Mouse (Mus musculus) olfactory bulb, adult 2 months (tissue): Measurements from ENCODE around the gene Evc2. TPM values are rescaled to one million over a fixed set of nuclear protein-coding genes. Genes with fewer than 3 reads are reported as not detected.

Experiments used
- H3K27ac ChIP-seq: fragments of 200-500 bp; 2 replicates; pipeline ENCODE4 v1.5.1; 2012; ENCODE audit warnings: low read depth, low read length; ENCODE audit not compliant: insufficient read depth
- H3K4me1 ChIP-seq: fragments of 200-500 bp; 2 replicates; pipeline ENCODE4 v1.6.1; 2012; ENCODE audit warnings: low read length; ENCODE audit not compliant: control insufficient read depth, insufficient read depth
- H3K4me3 ChIP-seq: fragments of 200-500 bp; 2 replicates; pipeline ENCODE4 v1.5.1; 2012; ENCODE audit warnings: mild to moderate bottlenecking, low read depth, low read length, moderate library complexity; ENCODE audit not compliant: insufficient read depth
- CTCF ChIP-seq: fragments of 200-500 bp; IDR thresholded peaks from 2 replicates; pipeline ENCODE4 v1.5.1; 2012; ENCODE audit warnings: low read depth, mild to moderate bottlenecking, low read length, moderate library complexity; ENCODE audit not compliant: insufficient read depth
- POLR2A ChIP-seq: fragments of 200-500 bp; IDR thresholded peaks from 2 replicates; pipeline ENCODE4 v1.6.1; 2012; ENCODE audit warnings: mild to moderate bottlenecking, low read depth, low read length, moderate library complexity; ENCODE audit not compliant: insufficient read depth
- WGBS: fragments of 180-500 bp; shearing (Covaris S2); methylation state at CpG from one replicate; pipeline ENCODE4 v1.1.7; 2018; 5-methylcytosine and 5-hydroxymethylcytosine counted together
- polyA plus RNA-seq: library from polyadenylated mRNA; stranded (reverse); fragments of >200 nt; gene quantifications from 2 replicates; pipeline ENCODE4 v1.2.4, GENCODE M21; 2012; ENCODE audit warnings: low replicate concordance; ENCODE audit not compliant: missing spikeins, insufficient read depth, insufficient read length

The Evc2 gene
- polyA plus RNA-seq, 1 experiment = not detected

DNA sequence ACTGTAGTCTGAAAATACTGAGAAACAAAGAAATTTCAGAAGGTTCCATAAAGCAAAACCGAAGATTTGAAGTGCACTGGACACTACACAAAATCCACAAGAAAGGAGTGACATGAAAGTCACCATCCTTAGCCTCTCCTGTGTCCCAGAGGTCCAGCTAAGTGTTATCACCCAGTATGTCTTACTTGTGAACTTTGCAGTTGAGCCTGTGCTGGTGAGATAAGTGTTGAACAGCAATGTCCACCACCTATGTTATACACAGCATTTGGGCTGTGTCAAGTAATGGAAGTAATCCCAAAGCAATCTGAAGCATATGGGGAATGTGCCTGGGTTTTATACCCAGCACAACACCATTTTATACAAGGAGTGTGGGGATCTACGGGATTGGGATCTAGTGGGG is 118.3 kb downstream of the Evc2 start:
- H3K4me1 ChIP-seq = no peaks in the 10 kb centered on the region
- H3K4me3 ChIP-seq = no peak overlapping the region
- TF ChIP-seq CTCF (no peak), POLR2A (no peak)
- 73% methylated on average over 2 of the region's 2 CpGs for WGBS
- no peak overlapping the region for H3K27ac ChIP-seq

DNA sequence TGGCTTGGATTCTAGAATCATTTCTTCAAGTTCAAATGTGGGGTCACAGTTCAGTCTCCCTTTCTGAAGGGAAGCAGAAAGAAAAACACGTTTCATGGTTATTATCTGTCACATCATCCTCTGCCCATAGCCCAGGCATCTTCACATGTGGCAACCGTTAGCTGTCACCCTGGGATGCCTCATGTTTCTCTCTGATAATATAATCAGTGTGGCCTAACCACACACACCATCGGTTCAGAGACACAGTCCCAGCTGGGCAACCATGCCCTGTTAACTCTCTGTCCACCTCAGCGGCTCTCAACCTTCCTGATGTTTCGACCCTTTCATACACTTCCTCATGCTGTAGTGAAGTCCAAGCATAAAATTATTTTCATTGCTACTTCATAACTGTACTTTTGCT is 118.9 kb downstream of the Evc2 start:
- 89% methylated on average over 5 of the region's 5 CpGs for WGBS
- Histone ChIP-seq H3K27ac (no peak overlapping the region), H3K4me3 (no peak overlapping the region), H3K4me1 (no peaks in the 10 kb centered on the region)
- TF ChIP-seq POLR2A (no peak), CTCF (no peak)

DNA sequence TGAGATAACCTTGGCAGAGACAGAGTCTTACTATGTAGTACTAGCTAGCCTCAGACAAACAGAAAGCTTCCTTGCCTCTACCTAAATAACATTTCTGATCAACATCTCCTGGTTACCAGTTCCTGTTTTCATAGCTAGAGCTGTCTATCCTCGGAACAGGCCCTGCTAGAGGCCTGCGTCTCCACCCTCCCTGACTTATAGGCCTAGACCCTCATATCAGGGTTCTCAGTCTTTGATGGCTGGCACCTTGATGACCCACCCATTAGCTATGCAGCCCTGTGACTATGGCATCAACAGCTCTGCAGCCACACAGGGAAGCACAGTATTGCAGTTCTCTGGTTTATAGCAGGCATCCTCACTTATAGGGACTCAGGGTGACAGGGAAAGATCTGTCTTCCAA is 119.5 kb downstream of the Evc2 start:
- WGBS = 90% methylated on average over 2 of the region's 2 CpGs
- no peak overlapping the region for H3K4me3 ChIP-seq
- H3K4me1 ChIP-seq = no peaks in the 10 kb centered on the region
- TF ChIP-seq CTCF (no peak), POLR2A (no peak)
- H3K27ac ChIP-seq = no peak overlapping the region

DNA sequence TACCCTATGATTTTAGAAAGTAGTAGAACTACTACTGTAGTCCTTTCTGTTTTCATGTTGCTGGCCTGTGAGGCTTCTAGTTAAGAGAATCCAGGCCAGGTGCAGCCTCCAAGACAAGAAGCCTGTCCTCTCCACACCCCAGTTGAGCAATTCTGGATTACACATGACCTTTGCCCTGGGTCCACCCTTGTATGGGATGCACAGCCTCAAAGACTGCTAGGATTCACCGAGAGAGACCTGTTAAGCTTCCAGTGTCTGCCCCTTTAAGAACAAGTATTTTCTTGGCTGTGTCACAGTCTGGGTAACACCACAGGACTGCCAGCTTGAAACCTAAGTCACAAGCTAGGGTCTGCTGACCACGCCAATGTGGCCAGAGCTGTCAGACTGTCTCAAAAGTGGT is 119.9 kb downstream of the Evc2 start:
- H3K4me3 ChIP-seq = no peak overlapping the region
- no peak overlapping the region for H3K27ac ChIP-seq
- H3K4me1 ChIP-seq = peaks cover under 1% of the 10 kb centered on the region; the same call in 1 of the 2 replicates
- WGBS = 78% methylated on average over 2 of the region's 2 CpGs
- TF ChIP-seq CTCF = no peak
- no peak for TF ChIP-seq POLR2A

DNA sequence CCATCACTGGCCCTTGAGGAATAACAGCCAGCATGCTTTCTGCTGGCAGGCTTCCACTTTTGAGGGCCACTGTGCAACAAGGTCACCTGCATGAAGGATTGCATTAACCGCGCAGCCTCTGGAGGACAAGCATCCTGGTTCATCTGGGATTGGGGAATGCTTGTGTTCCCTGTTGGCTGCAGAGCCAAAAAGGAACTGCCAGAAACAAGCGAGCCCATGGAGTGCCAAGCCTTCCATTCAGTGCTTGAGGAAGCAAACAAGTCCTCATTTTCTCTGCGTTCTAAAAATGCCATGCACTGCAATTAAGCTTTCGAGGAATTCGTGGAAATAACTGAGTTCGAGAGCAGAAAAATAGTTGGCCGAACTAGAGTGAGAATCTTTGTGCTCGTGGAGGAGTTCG is 127.2 kb downstream of the Evc2 start:
- no peak overlapping the region for H3K4me3 ChIP-seq
- peaks cover 6% of the 10 kb centered on the region for H3K4me1 ChIP-seq
- TF ChIP-seq CTCF (no peak), POLR2A (no peak)
- no peak overlapping the region for H3K27ac ChIP-seq
- 22% methylated on average over 10 of the region's 10 CpGs for WGBS

DNA sequence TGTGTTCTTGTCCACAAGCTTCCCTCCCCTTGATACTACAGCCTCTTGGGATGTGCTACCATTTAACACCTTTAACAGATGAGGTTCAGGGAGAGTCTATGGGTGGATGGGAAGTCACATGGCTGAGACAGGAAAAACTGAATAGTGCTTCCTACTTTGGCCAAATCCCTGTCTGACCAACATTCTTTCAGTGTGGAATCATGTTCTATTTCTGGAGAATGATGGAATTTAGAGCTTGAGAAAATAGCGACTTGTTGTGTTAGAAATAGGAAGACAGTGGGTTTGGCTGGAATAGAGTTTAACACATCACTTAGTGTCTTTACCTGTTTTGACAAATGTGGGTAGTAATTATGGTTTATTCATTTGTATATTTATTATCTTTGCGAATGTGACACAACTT is 129.3 kb downstream of the Evc2 start:
- TF ChIP-seq CTCF (no peak), POLR2A (no peak)
- 66% methylated on average over 2 of the region's 2 CpGs for WGBS
- Histone ChIP-seq H3K4me1 (peaks cover 6% of the 10 kb centered on the region), H3K27ac (no peak overlapping the region), H3K4me3 (no peak overlapping the region)

DNA sequence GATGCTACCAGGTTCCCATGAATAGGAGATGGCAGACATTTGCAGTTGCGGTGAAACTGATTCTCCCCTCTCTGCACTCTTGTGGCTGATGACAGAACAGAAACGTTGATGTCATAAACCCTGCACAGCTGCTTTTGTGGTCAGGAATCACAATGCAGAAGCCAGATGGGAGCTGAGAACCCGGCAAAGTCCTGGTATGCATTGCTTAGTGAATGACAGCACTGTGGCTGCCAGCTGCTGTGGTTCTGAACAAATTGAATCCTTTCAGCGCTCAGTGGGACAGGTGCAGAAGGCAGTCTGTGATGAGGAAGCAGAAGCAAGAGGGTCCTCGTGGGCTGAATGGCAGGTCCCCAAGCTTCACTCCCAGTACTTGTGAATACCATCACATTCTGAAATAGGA is 130.7 kb downstream of the Evc2 start:
- TF ChIP-seq POLR2A = no peak
- TF ChIP-seq CTCF = no peak
- 64% methylated on average over 5 of the region's 5 CpGs for WGBS
- no peak overlapping the region for H3K27ac ChIP-seq
- H3K4me3 ChIP-seq = no peak overlapping the region
- H3K4me1 ChIP-seq = peaks cover 3% of the 10 kb centered on the region

DNA sequence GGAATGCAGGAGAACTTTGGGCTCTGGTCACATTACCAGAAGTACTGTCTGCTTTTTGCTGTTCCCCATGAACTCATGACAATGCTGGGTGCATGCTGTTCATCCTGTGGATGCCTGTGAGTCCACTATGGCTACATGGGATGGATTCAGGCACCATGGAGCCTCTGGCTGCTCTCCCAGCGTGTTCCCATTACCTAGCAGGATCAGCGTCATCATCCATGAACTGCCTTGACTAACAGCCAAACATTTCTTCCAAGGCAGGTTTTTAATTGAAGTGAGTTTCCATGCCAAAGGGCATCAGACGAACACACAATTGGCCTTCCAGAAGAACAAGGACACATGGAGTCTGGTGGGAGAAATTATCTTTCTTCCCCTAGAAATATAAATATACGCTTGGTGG is 133.3 kb downstream of the Evc2 start:
- WGBS = 63% methylated on average over 4 of the region's 4 CpGs
- Histone ChIP-seq H3K27ac (no peak overlapping the region), H3K4me3 (no peak overlapping the region), H3K4me1 (no peaks in the 10 kb centered on the region)
- TF ChIP-seq POLR2A (no peak), CTCF (no peak)

DNA sequence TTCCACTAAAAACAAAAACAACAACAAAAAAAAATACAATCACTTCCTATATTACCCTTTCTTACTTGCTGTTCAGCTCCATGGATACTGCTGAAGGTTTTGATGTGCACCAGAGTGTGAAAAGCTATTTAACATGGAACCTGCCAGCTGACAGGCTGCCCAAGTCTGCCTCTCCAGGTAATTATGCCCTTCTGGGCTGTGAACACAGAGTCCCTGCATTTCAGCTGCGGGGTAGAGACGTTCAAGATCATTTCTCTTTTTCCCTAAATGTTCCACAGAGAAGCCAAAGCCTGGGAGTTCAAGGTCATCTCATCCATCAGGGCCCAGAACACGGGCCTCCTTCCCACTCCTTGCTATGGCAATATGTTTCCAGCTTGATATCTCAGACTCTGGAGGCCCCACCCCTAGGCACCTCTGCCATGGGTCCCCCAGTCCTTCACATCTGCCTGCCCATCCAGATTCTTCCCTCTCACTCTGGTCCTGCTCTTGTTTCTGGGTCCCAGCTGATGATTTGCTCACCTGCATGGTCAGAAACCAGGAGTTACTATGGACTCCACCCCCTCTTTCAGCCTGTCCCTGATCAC is 133.8 kb downstream of the Evc2 start:
- Histone ChIP-seq H3K4me3 (no peak overlapping the region), H3K27ac (no peak overlapping the region), H3K4me1 (no peaks in the 10 kb centered on the region)
- no peak for TF ChIP-seq POLR2A
- no peak for TF ChIP-seq CTCF
- WGBS = 68% methylated on average over 3 of the region's 3 CpGs

Other genes with a start within 250 kb of the Evc2 start
- 2,655 TPM in 1 of 2 replicates, not detected in the other for gene Crmp1, start 96.6 kb upstream of the Evc2 start, polyA plus RNA-seq
- not detected in 2 replicates for gene Evc, start 1.6 kb upstream of the Evc2 start, polyA plus RNA-seq